Mouse (Mus musculus) brain, adult 2 months (tissue): Measurements from ENCODE around the gene Cdh1.
A peak's percentile ranks its signal among the peaks of the same experiment; 100 is the strongest.

Experiments
- DNase-seq: peaks from one replicate; pipeline ENCODE4 v3.0.0; 2011; ENCODE audit warnings: low read depth, low spot score

The Cdh1 gene

GRCm38 (mm10) chr8:106623016-106623415 is 19.9 kb downstream of the Cdh1 start:
- DNase-seq, result no peak

- DNase-seq, result no peak
These were observed 20.3 kb downstream of the Cdh1 start for GRCm38 (mm10) chr8:106623451-106623850.

- no peak for DNase-seq
These were observed 20.8 kb downstream of the Cdh1 start for GRCm38 (mm10) chr8:106623954-106624353.

- DNase-seq, result no peak
These were observed 21.6 kb downstream of the Cdh1 start for GRCm38 (mm10) chr8:106624743-106625142.

GRCm38 (mm10) chr8:106626096-106626865 is 23.1 kb downstream of the Cdh1 start:
- no peak for DNase-seq

GRCm38 (mm10) chr8:106628291-106628964 is 25.3 kb downstream of the Cdh1 start:
- no peak for DNase-seq

GRCm38 (mm10) chr8:106629456-106629855 is 26.3 kb downstream of the Cdh1 start:
- DNase-seq, result no peak

- DNase-seq, result no peak
These were observed 28.8 kb downstream of the Cdh1 start for GRCm38 (mm10) chr8:106631904-106632303.

GRCm38 (mm10) chr8:106632650-106633049 is 29.5 kb downstream of the Cdh1 start:
- no peak for DNase-seq

- DNase-seq, result no peak
These were observed 30.4 kb downstream of the Cdh1 start for GRCm38 (mm10) chr8:106633361-106634158.

- no peak for DNase-seq
These were observed 32.1 kb downstream of the Cdh1 start for GRCm38 (mm10) chr8:106635284-106635683.

- DNase-seq, result no peak
These were observed 34.3 kb downstream of the Cdh1 start for GRCm38 (mm10) chr8:106637446-106637845.

- no peak for DNase-seq
These were observed 35.7 kb downstream of the Cdh1 start for GRCm38 (mm10) chr8:106638768-106639295.

GRCm38 (mm10) chr8:106640212-106640611 is 37.1 kb downstream of the Cdh1 start:
- no peak for DNase-seq

GRCm38 (mm10) chr8:106640921-106641320 is 37.8 kb downstream of the Cdh1 start:
- DNase-seq, result no peak

- DNase-seq, result no peak
These were observed 39.0 kb downstream of the Cdh1 start for GRCm38 (mm10) chr8:106642172-106642571.

GRCm38 (mm10) chr8:106643100-106643499 is 39.9 kb downstream of the Cdh1 start:
- no peak for DNase-seq

GRCm38 (mm10) chr8:106644957-106645356 is 41.8 kb downstream of the Cdh1 start:
- DNase-seq, result no peak

GRCm38 (mm10) chr8:106646153-106646552 is 43.0 kb downstream of the Cdh1 start:
- no peak for DNase-seq

GRCm38 (mm10) chr8:106646731-106647130 is 43.6 kb downstream of the Cdh1 start:
- no peak for DNase-seq

GRCm38 (mm10) chr8:106647387-106647786 is 44.2 kb downstream of the Cdh1 start:
- peak; percentile 82 for DNase-seq

GRCm38 (mm10) chr8:106648421-106648820 is 45.3 kb downstream of the Cdh1 start:
- no peak for DNase-seq
